In genomic region chr4:151095207-151095606, GRCm38 (mm10) we compare ENCODE assay signal across 9 mouse cellular contexts. TPM values are rescaled to one million over a fixed set of nuclear protein-coding genes. Genes with fewer than 3 reads are reported as not detected.
DNase-seq lines count a peak whose midpoint lies in the region; ATAC-seq and TF ChIP-seq lines count a peak whose summit lies in the region.
"Had no signal": no experiment of that assay in that cellular context is flagged by ENCODE, and none has a peak within 500 bp of the region (broad histone marks: within the 10 kb centered on the region; RNA-seq: fewer than 3 reads in every experiment).

No protein-coding gene starts in this region.

- no peak overlapping the region for H3K4me3 ChIP-seq in hindbrain, embryonic 11.5 days (ENCODE audit: low read depth, low read length)
- H3K4me3 ChIP-seq in hindbrain, embryonic 10.5 days = no peak overlapping the region
- no peak overlapping the region for H3K4me3 ChIP-seq in liver, postnatal 0 days (ENCODE audit: low read depth, low read length)

- H3K4me1 ChIP-seq in hindbrain, embryonic 11.5 days (replicated peaks; ENCODE audit: control insufficient read depth, insufficient read depth, low read length) = no peaks in the 10 kb centered on the region
- H3K4me1 ChIP-seq in hindbrain, embryonic 10.5 days (replicated peaks) = peaks cover 13% of the 10 kb centered on the region
- no peaks in the 10 kb centered on the region for H3K4me1 ChIP-seq in liver, postnatal 0 days (ENCODE audit: insufficient read depth)

- H3K9me3 ChIP-seq in hindbrain, embryonic 11.5 days (ENCODE audit: control insufficient read depth, low read length) = no peaks in the 10 kb centered on the region
- H3K9me3 ChIP-seq in hindbrain, embryonic 10.5 days = no peaks in the 10 kb centered on the region
- no peaks in the 10 kb centered on the region for H3K9me3 ChIP-seq in liver, postnatal 0 days (ENCODE audit: low read length)

- no peak overlapping the region for H3K4me2 ChIP-seq in hindbrain, embryonic 11.5 days (replicated peaks; ENCODE audit: low read depth, low read length)
- no peak overlapping the region for H3K4me2 ChIP-seq in liver, postnatal 0 days (ENCODE audit: low read depth, low read length)

- H3K9ac ChIP-seq in hindbrain, embryonic 11.5 days (ENCODE audit: low read depth, low read length) = no peak overlapping the region
- no peak overlapping the region for H3K9ac ChIP-seq in liver, postnatal 0 days (replicated peaks)

- TF ChIP-seq CTCF in liver, postnatal 0 days (IDR thresholded peaks at IDR 0.05; ENCODE audit: low read depth) = peak; percentile 70

- no peak for ATAC-seq in hindbrain, embryonic 11.5 days (ENCODE audit: low FRiP score)
- no peak for ATAC-seq in liver, postnatal 0 days
- ATAC-seq in inflammation-experienced regulatory T-cells, adult 6 months = no peak

- no peak for TF ChIP-seq EP300 in liver, postnatal 0 days (IDR thresholded peaks at IDR 0.05; ENCODE audit: low read depth)

- no peak overlapping the region for H3K27ac ChIP-seq in hindbrain, embryonic 11.5 days (ENCODE audit: low read depth, low read length)
- no peak overlapping the region for H3K27ac ChIP-seq in hindbrain, embryonic 10.5 days
- H3K27ac ChIP-seq in liver, postnatal 0 days (ENCODE audit: low read depth) = no peak overlapping the region

- 29% methylated on average over 2 of the region's 2 CpGs for WGBS in hindbrain, embryonic 11.5 days
- WGBS in hindbrain, embryonic 10.5 days = 25% methylated on average over 2 of the region's 2 CpGs
- WGBS in liver, postnatal 0 days (ENCODE audit: insufficient replicate concordance) = 30% methylated on average over 2 of the region's 2 CpGs

- H3K27me3 ChIP-seq in hindbrain, embryonic 11.5 days (ENCODE audit: control insufficient read depth, insufficient read depth, low read length) = no peaks in the 10 kb centered on the region
- H3K27me3 ChIP-seq in hindbrain, embryonic 10.5 days (ENCODE audit: insufficient read depth, poor library complexity, severe bottlenecking) = no peaks in the 10 kb centered on the region
- H3K27me3 ChIP-seq in liver, postnatal 0 days (ENCODE audit: insufficient read depth, low read length) = 0 out of 2 replicates have a peak, but pooled peaks cover 3% of the 10 kb centered on the region

- peak; percentile 51 for DNase-seq in hindbrain, embryonic 11.5 days (ENCODE audit: low spot score)
- DNase-seq in hindbrain, embryonic 10.5 days (ENCODE audit: low spot score) = no peak
- DNase-seq in thymus, postnatal 25 days = peak; percentile 11
- no peak for DNase-seq in thymus, adult 18-20 months
- DNase-seq in embryo, embryonic 11 days = peak; percentile 44
- DNase-seq in liver, postnatal 0 days = no peak
- DNase-seq in adrenal gland, postnatal 4 days (ENCODE audit: low spot score in 2 of 2) = no peak

- no peaks in the 10 kb centered on the region for H3K36me3 ChIP-seq in hindbrain, embryonic 11.5 days (ENCODE audit: control insufficient read depth, insufficient read depth, low read length)
- H3K36me3 ChIP-seq in hindbrain, embryonic 10.5 days = peaks cover 18% of the 10 kb centered on the region
- H3K36me3 ChIP-seq in liver, postnatal 0 days (replicated peaks; ENCODE audit: insufficient read depth, low read length) = no peaks in the 10 kb centered on the region

RNA-seq across cellular contexts. Expression of gene Gm13090, which starts 5.8 kb away (rescaled TPM):
- 0.21 and 0.56 TPM in 2 replicates for polyA plus RNA-seq in hindbrain, embryonic 11.5 days (2014; fragmentation: Nextera tagmentation; extraction: Ambion mirVana)
- not detected in 2 replicates for polyA plus RNA-seq in hindbrain, embryonic 10.5 days (2016; fragmentation: Nextera tagmentation; extraction: Ambion mirVana)
- polyA plus RNA-seq in liver, postnatal 0 days (2015; fragmentation: Nextera tagmentation; extraction: Ambion mirVana) = not detected in 2 replicates
- not detected for polyA plus RNA-seq in inflammation-experienced regulatory T-cells, adult 6 months (2017; shearing (Covaris generic))
- not detected for total RNA-seq in adrenal gland, postnatal 4 days (2021)
- total RNA-seq: left cerebral cortex, postnatal 10 days had no signal

RNA-seq across cellular contexts. Expression of gene Vamp3, which starts 37.4 kb away (rescaled TPM):
- 80.7 and 103 TPM in 2 replicates for polyA plus RNA-seq in hindbrain, embryonic 11.5 days (2014; fragmentation: Nextera tagmentation; extraction: Ambion mirVana)
- 105 and 123 TPM in 2 replicates for polyA plus RNA-seq in hindbrain, embryonic 10.5 days (2016; fragmentation: Nextera tagmentation; extraction: Ambion mirVana)
- 23.4 and 24.8 TPM in 2 replicates for polyA plus RNA-seq in liver, postnatal 0 days (2015; fragmentation: Nextera tagmentation; extraction: Ambion mirVana)
- polyA plus RNA-seq in inflammation-experienced regulatory T-cells, adult 6 months (2017; shearing (Covaris generic)) = 10 to 100 TPM; 43.5 to 56.3 (median 47.6) TPM
- total RNA-seq in adrenal gland, postnatal 4 days (2021) = 10 to 100 TPM; 90.2 to 93.8 TPM

RNA-seq across cellular contexts. Expression of gene Per3, which starts 50.7 kb away (rescaled TPM):
- 4.5 and 5.2 TPM in 2 replicates for polyA plus RNA-seq in hindbrain, embryonic 11.5 days (2014; fragmentation: Nextera tagmentation; extraction: Ambion mirVana)
- polyA plus RNA-seq in hindbrain, embryonic 10.5 days (2016; fragmentation: Nextera tagmentation; extraction: Ambion mirVana) = 4.3 and 5.7 TPM in 2 replicates
- 5.6 and 5.9 TPM in 2 replicates for polyA plus RNA-seq in liver, postnatal 0 days (2015; fragmentation: Nextera tagmentation; extraction: Ambion mirVana)
- polyA plus RNA-seq in inflammation-experienced regulatory T-cells, adult 6 months (2017; shearing (Covaris generic)) = 1 to 10 TPM; 1.8 to 7.7 (median 7.6) TPM
- total RNA-seq in adrenal gland, postnatal 4 days (2021) = 10 to 100 TPM; 20.8 to 23.9 TPM

Comparison
In these comparisons a context has a peak if more than half of its experiments do, and no peak if none do; other contexts are left out.
1. DNase-seq: peak in hindbrain, embryonic 11.5 days (single experiment), thymus, postnatal 25 days (single experiment) and embryo, embryonic 11 days (single experiment); none in hindbrain, embryonic 10.5 days (single experiment), thymus, adult 18-20 months (0 of 2), liver, postnatal 0 days (single experiment) and adrenal gland, postnatal 4 days (0 of 2).